ENCODE assay signal across 9 mouse cellular contexts in the genomic region with DNA sequence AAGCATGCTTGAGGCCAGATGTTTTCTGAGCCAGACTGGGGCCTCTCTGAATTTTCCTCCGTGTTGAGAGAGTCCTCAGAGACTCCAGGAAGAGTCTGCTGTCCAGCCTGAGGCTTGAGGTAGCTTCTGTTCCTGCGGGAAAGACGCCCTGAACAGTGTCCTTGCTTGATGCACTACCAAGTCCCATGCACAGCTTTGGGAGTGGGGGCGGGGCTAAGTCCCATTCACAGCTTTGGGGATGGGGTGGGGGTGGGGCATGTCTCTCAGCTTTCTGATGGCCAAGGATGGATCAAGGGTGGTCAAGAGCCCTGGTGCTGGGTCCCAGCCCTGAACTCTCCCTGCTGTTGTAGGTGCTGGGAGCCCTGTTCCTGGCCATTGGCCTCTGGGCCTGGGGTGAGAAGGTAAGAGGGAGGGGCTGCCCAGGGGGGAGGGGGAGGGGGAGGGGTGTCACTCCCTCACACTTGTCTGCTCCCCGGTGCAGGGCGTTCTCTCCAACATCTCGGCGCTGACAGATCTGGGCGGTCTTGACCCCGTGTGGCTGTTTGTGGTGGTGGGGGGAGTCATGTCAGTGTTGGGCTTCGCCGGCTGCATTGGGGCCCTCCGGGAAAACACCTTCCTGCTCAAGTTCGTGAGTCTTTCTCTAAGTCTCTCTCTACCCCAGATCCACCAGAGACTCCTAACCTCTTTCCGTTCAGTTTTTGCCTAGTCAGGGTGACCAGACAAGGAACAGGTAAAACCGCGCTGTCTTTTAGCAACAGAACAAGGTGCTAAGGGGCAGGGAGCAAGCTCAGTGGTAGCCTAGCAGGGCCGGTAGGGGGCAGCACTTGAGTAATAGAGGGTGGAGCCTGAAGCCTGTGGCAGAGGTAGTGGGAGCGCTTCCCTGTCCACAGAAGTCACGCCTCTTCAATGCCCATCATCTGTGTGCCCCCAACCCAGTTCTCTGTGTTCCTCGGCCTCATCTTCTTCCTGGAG. TPM values are rescaled to one million over a fixed set of nuclear protein-coding genes. Genes with fewer than 3 reads are reported as not detected.
DNase-seq lines count a peak whose midpoint lies in the region; ATAC-seq and TF ChIP-seq lines count a peak whose summit lies in the region.
"Had no signal": no experiment of that assay in that cellular context is flagged by ENCODE, and none has a peak within 500 bp of the region (broad histone marks: within the 10 kb centered on the region; RNA-seq: fewer than 3 reads in every experiment).

No protein-coding gene starts in this region.

- TF ChIP-seq CTCF in intestine, postnatal 0 days (IDR thresholded peaks at IDR 0.05; ENCODE audit: low read depth), result peak; percentile 54
- no peak for TF ChIP-seq CTCF in thymus, adult 2 months (IDR thresholded peaks at IDR 0.05; ENCODE audit: borderline replicate concordance, control insufficient read depth, extremely low read depth, insufficient read depth, low read length, poor library complexity)

- no peak for ATAC-seq in intestine, postnatal 0 days
- no peak for ATAC-seq in intestine, embryonic 16.5 days

- H3K27ac ChIP-seq in intestine, postnatal 0 days (ENCODE audit: low read depth, low read length), result no peak overlapping the region
- no peak overlapping the region for H3K27ac ChIP-seq in intestine, embryonic 16.5 days (ENCODE audit: low read length)
- no peak overlapping the region for H3K27ac ChIP-seq in thymus, adult 2 months (ENCODE audit: control insufficient read depth, insufficient read depth, low read length)
- H3K27ac ChIP-seq: hindbrain, embryonic 13.5 days had no signal

- 0 out of 2 replicates have a peak, but pooled peaks cover 4% of the 10 kb centered on the region for H3K27me3 ChIP-seq in intestine, postnatal 0 days (replicated peaks; ENCODE audit: control insufficient read depth, insufficient read depth, low read length)
- H3K27me3 ChIP-seq in intestine, embryonic 16.5 days (replicated peaks; ENCODE audit: control insufficient read depth, insufficient read depth, low read length), result peaks cover 6% of the 10 kb centered on the region; the same call in 1 of the 2 replicates
- peaks cover 6% of the 10 kb centered on the region for H3K27me3 ChIP-seq in thymus, adult 2 months (ENCODE audit: control insufficient read depth, insufficient read depth, low read length)

- H3K9me3 ChIP-seq in intestine, postnatal 0 days (ENCODE audit: control insufficient read depth), result no peaks in the 10 kb centered on the region
- no peaks in the 10 kb centered on the region for H3K9me3 ChIP-seq in intestine, embryonic 16.5 days (ENCODE audit: control insufficient read depth, low read length)
- H3K9me3 ChIP-seq: hindbrain, embryonic 13.5 days had no signal

- no peak for TF ChIP-seq POLR2A in thymus, adult 2 months (IDR thresholded peaks at IDR 0.05; ENCODE audit: control insufficient read depth, extremely low read depth, insufficient read depth, low read length, poor library complexity)

- no peaks in the 10 kb centered on the region for H3K4me1 ChIP-seq in intestine, postnatal 0 days (replicated peaks; ENCODE audit: control insufficient read depth, insufficient read depth, low read length)
- H3K4me1 ChIP-seq in intestine, embryonic 16.5 days (ENCODE audit: control insufficient read depth, insufficient read depth, low read length), result peaks cover 7% of the 10 kb centered on the region
- peaks cover 9% of the 10 kb centered on the region for H3K4me1 ChIP-seq in thymus, adult 2 months (replicated peaks; ENCODE audit: control insufficient read depth, insufficient read depth, low read length)

- no peaks in the 10 kb centered on the region for H3K36me3 ChIP-seq in intestine, postnatal 0 days (ENCODE audit: control insufficient read depth, insufficient read depth)
- no peaks in the 10 kb centered on the region for H3K36me3 ChIP-seq in intestine, embryonic 16.5 days (ENCODE audit: control insufficient read depth, insufficient read depth, low read length)
- no peaks in the 10 kb centered on the region for H3K36me3 ChIP-seq in thymus, adult 2 months (ENCODE audit: control insufficient read depth, insufficient read depth, low read length)

- H3K4me2 ChIP-seq in intestine, postnatal 0 days (replicated peaks; ENCODE audit: low read depth), result no peak overlapping the region
- H3K4me2 ChIP-seq in intestine, embryonic 16.5 days (ENCODE audit: low read depth, low read length), result no peak overlapping the region
- H3K4me2 ChIP-seq: hindbrain, embryonic 13.5 days had no signal

- no peak overlapping the region for H3K4me3 ChIP-seq in intestine, postnatal 0 days (ENCODE audit: low read depth, low read length)
- H3K4me3 ChIP-seq in intestine, embryonic 16.5 days (ENCODE audit: low read length), result no peak overlapping the region
- H3K4me3 ChIP-seq in thymus, adult 2 months (ENCODE audit: control insufficient read depth, insufficient read depth, low read length), result no peak overlapping the region
- H3K4me3 ChIP-seq: hindbrain, embryonic 13.5 days had no signal

- H3K9ac ChIP-seq in intestine, postnatal 0 days (ENCODE audit: low read depth, low read length), result no peak overlapping the region
- H3K9ac ChIP-seq in intestine, embryonic 16.5 days (ENCODE audit: low read depth, low read length), result no peak overlapping the region
- H3K9ac ChIP-seq: hindbrain, embryonic 13.5 days had no signal

- WGBS in intestine, postnatal 0 days, result 25% methylated on average over 21 of the region's 21 CpGs
- 22% methylated on average over 21 of the region's 21 CpGs for WGBS in intestine, embryonic 16.5 days
- 35% methylated on average over 21 of the region's 21 CpGs for WGBS in thymus, adult 2 months

- DNase-seq in thymus, postnatal 4 days, result peak; percentile 60
- no peak for DNase-seq in thymus, adult 2 months
- peak; percentile 49 to 57 for DNase-seq in cerebellum, postnatal 36 days
- DNase-seq in right cerebral cortex, postnatal 4 days, result no peak
- no peak for DNase-seq in left cerebral cortex, adult 9 months (ENCODE audit: low spot score in 2 of 2)
- DNase-seq: left cerebral cortex, postnatal 4 days had no signal

RNA-seq across cellular contexts. Expression of a gene that starts 3.4 kb away (rescaled TPM):
- 14.8 and 15.2 TPM in 2 replicates for polyA plus RNA-seq in intestine, postnatal 0 days (2015; fragmentation: Nextera tagmentation; extraction: Ambion mirVana)
- 13.6 and 14.1 TPM in 2 replicates for polyA plus RNA-seq in intestine, embryonic 16.5 days (2015; fragmentation: Nextera tagmentation; extraction: Ambion mirVana)
- polyA plus RNA-seq in thymus, adult 2 months (2012; rRNA removed), result 6.3 and 6.4 TPM in 2 replicates

RNA-seq across cellular contexts. Expression of a gene that starts 8.7 kb away (rescaled TPM):
- polyA plus RNA-seq in intestine, postnatal 0 days (2015; fragmentation: Nextera tagmentation; extraction: Ambion mirVana), result not detected in 2 replicates
- not detected in 2 replicates for polyA plus RNA-seq in intestine, embryonic 16.5 days (2015; fragmentation: Nextera tagmentation; extraction: Ambion mirVana)
- not detected in 2 replicates for polyA plus RNA-seq in thymus, adult 2 months (2012; rRNA removed)
- polyA plus RNA-seq: hindbrain, embryonic 13.5 days had no signal

RNA-seq across cellular contexts. Expression of a gene that starts 26.1 kb away (rescaled TPM):
- polyA plus RNA-seq in intestine, postnatal 0 days (2015; fragmentation: Nextera tagmentation; extraction: Ambion mirVana), result 0.22 and 0.37 TPM in 2 replicates
- polyA plus RNA-seq in intestine, embryonic 16.5 days (2015; fragmentation: Nextera tagmentation; extraction: Ambion mirVana), result 0.39 and 0.46 TPM in 2 replicates
- 0.53 and 1.6 TPM in 2 replicates for polyA plus RNA-seq in thymus, adult 2 months (2012; rRNA removed)

RNA-seq across cellular contexts. Expression of a gene that starts 42.9 kb away (rescaled TPM):
- 0.50 and 0.59 TPM in 2 replicates for polyA plus RNA-seq in intestine, postnatal 0 days (2015; fragmentation: Nextera tagmentation; extraction: Ambion mirVana)
- 0.15 and 0.16 TPM in 2 replicates for polyA plus RNA-seq in intestine, embryonic 16.5 days (2015; fragmentation: Nextera tagmentation; extraction: Ambion mirVana)
- polyA plus RNA-seq in thymus, adult 2 months (2012; rRNA removed), result 0.18 and 0.19 TPM in 2 replicates

Comparison
In these comparisons a context has a peak if more than half of its experiments do, and no peak if none do; other contexts are left out.
1. DNase-seq: peak in thymus, postnatal 4 days (single experiment) and cerebellum, postnatal 36 days (2 of 2); none in thymus, adult 2 months (single experiment), right cerebral cortex, postnatal 4 days (single experiment) and left cerebral cortex, adult 9 months (0 of 2).